Mouse (Mus musculus) midbrain, postnatal 0 days (tissue): ENCODE data around the gene Mylk. TPM values are rescaled to one million over a fixed set of nuclear protein-coding genes. Genes with fewer than 3 reads are reported as not detected.

Experiments used
- ATAC-seq: fragments of 200-750 bp; cut with Nextera tagmentation; 2 replicates; pipeline ENCODE4 v1.8.0; 2017; ENCODE audit warnings: moderate number of reproducible peaks, mild to moderate bottlenecking, moderate TSS enrichment, moderate library complexity; ENCODE audit not compliant: low FRiP score
- DNase-seq: peaks from one replicate; pipeline ENCODE4 v3.0.0-alpha.2; 2015; ENCODE audit warnings: low spot score
- H3K27ac ChIP-seq: fragments of 300-500 bp; sonication (generic); 2 replicates; pipeline ENCODE4 v1.5.1; 2014; ENCODE audit warnings: low read depth, mild to moderate bottlenecking, low read length, mixed read lengths
- H3K27me3 ChIP-seq: fragments of 300-500 bp; sonication (generic); 2 replicates; pipeline ENCODE4 v1.6.1; 2014; ENCODE audit warnings: low read length, control low read depth, mixed read lengths; ENCODE audit not compliant: insufficient read depth
- H3K36me3 ChIP-seq: fragments of 300-500 bp; sonication (generic); 2 replicates; pipeline ENCODE4 v1.6.1; 2014; ENCODE audit warnings: low read length, control low read depth, mixed read lengths; ENCODE audit not compliant: insufficient read depth
- H3K4me1 ChIP-seq: fragments of 300-500 bp; sonication (generic); 2 replicates; pipeline ENCODE4 v1.6.1; 2014; ENCODE audit warnings: mild to moderate bottlenecking, control low read depth, antibody characterized with exemption, low read length, mixed read lengths; ENCODE audit not compliant: insufficient read depth
- H3K4me2 ChIP-seq: fragments of 300-500 bp; sonication (generic); 2 replicates; pipeline ENCODE4 v1.6.1; 2014; ENCODE audit warnings: low read depth, mild to moderate bottlenecking, low read length, mixed read lengths; ENCODE audit not compliant: poor library complexity, severe bottlenecking
- H3K4me3 ChIP-seq: fragments of 300-500 bp; sonication (generic); 2 replicates; pipeline ENCODE4 v1.5.1; 2014; ENCODE audit warnings: low read depth, mild to moderate bottlenecking, low read length, moderate library complexity
- H3K9ac ChIP-seq: fragments of 300-500 bp; sonication (generic); replicated peaks from 2 replicates; pipeline ENCODE4 v1.6.1; 2014; ENCODE audit warnings: mild to moderate bottlenecking, low read length, moderate library complexity, mixed read lengths; ENCODE audit not compliant: poor library complexity, severe bottlenecking
- H3K9me3 ChIP-seq: fragments of 300-500 bp; sonication (generic); 2 replicates; pipeline ENCODE4 v1.6.1; 2016; ENCODE audit warnings: low read length, control low read depth
- CTCF ChIP-seq: IDR thresholded peaks from 2 replicates; pipeline ENCODE4 v1.5.1; 2016; ENCODE audit warnings: antibody characterized with exemption, mild to moderate bottlenecking
- WGBS: fragments of 180-500 bp; shearing (Covaris S2); extraction: QIAGEN DNeasy Blood & Tissue Kit; methylation state at CpG from one replicate; pipeline ENCODE4 v1.1.7; 2014; 5-methylcytosine and 5-hydroxymethylcytosine counted together
- polyA plus RNA-seq: library from polyadenylated mRNA; unstranded; fragments of >200 nt; fragmentation: Nextera tagmentation; extraction: Ambion mirVana; gene quantifications from 2 replicates; pipeline ENCODE4 v1.2.1, GENCODE M21; 2015
- total RNA-seq: library from RNA; depleted of rRNA; stranded (reverse); fragments of >200 nt; gene quantifications from 2 replicates; pipeline ENCODE4 v1.2.3, GENCODE M21; 2014

Gene Mylk
- total and polyA plus RNA-seq, 2 experiments from 2014 or later: 3.4 to 5.6 TPM

GRCm38 (mm10) chr16:34813570-34813969, 68.6 kb downstream of the Mylk start:
- Histone ChIP-seq H3K27me3 (no peaks in the 10 kb centered on the region), H3K27ac (no peak overlapping the region), H3K4me1 (no peaks in the 10 kb centered on the region), H3K4me2 (no peak overlapping the region), H3K36me3 (no peaks in the 10 kb centered on the region), H3K4me3 (no peak overlapping the region), H3K9me3 (no peaks in the 10 kb centered on the region), H3K9ac (no peak overlapping the region)
- 74% methylated on average over 3 of the region's 3 CpGs for WGBS
- TF ChIP-seq CTCF: no peak
- DNase-seq (no peak), ATAC-seq (no peak)

GRCm38 (mm10) chr16:34814612-34815011, 69.6 kb downstream of the Mylk start:
- H3K9ac ChIP-seq: no peak overlapping the region
- no peak for DNase-seq
- no peak for TF ChIP-seq CTCF
- no peak overlapping the region for H3K27ac ChIP-seq
- no peak overlapping the region for H3K4me3 ChIP-seq
- no peaks in the 10 kb centered on the region for H3K27me3 ChIP-seq
- ATAC-seq: no peak
- H3K9me3 ChIP-seq: no peaks in the 10 kb centered on the region
- WGBS: 78% methylated on average over 7 of the region's 7 CpGs
- H3K4me1 ChIP-seq: no peaks in the 10 kb centered on the region
- no peaks in the 10 kb centered on the region for H3K36me3 ChIP-seq
- no peak overlapping the region for H3K4me2 ChIP-seq

GRCm38 (mm10) chr16:34816548-34816947, 71.5 kb downstream of the Mylk start:
- Histone ChIP-seq H3K36me3 (no peaks in the 10 kb centered on the region), H3K27me3 (no peaks in the 10 kb centered on the region), H3K4me3 (no peak overlapping the region), H3K9me3 (no peaks in the 10 kb centered on the region), H3K9ac (no peak overlapping the region), H3K4me1 (no peaks in the 10 kb centered on the region), H3K4me2 (no peak overlapping the region), H3K27ac (no peak overlapping the region)
- ATAC-seq: no peak
- 88% methylated on average over 7 of the region's 7 CpGs for WGBS
- no peak for TF ChIP-seq CTCF
- DNase-seq: no peak

GRCm38 (mm10) chr16:34825111-34825744, 80.2 kb downstream of the Mylk start:
- no peaks in the 10 kb centered on the region for H3K4me1 ChIP-seq
- H3K36me3 ChIP-seq: no peaks in the 10 kb centered on the region
- no peak overlapping the region for H3K4me3 ChIP-seq
- H3K4me2 ChIP-seq: no peak overlapping the region
- H3K9me3 ChIP-seq: no peaks in the 10 kb centered on the region
- no peak for DNase-seq
- no peak overlapping the region for H3K9ac ChIP-seq
- H3K27me3 ChIP-seq: no peaks in the 10 kb centered on the region
- H3K27ac ChIP-seq: no peak overlapping the region
- 86% methylated on average over 7 of the region's 7 CpGs for WGBS
- no peak for ATAC-seq
- no peak for TF ChIP-seq CTCF

- TF ChIP-seq CTCF: no peak
- H3K9ac ChIP-seq: no peak overlapping the region
- H3K4me2 ChIP-seq: no peak overlapping the region
- no peaks in the 10 kb centered on the region for H3K27me3 ChIP-seq
- H3K27ac ChIP-seq: no peak overlapping the region
- H3K36me3 ChIP-seq: no peaks in the 10 kb centered on the region
- WGBS: 68% methylated on average over 1 of the region's 1 CpGs
- H3K4me3 ChIP-seq: no peak overlapping the region
- ATAC-seq (no peak), DNase-seq (no peak)
- no peaks in the 10 kb centered on the region for H3K4me1 ChIP-seq
- H3K9me3 ChIP-seq: no peaks in the 10 kb centered on the region
Observed at GRCm38 (mm10) chr16:34834477-34834876, 89.5 kb downstream of the Mylk start.

GRCm38 (mm10) chr16:34839004-34839703, 94.1 kb downstream of the Mylk start:
- WGBS: 63% methylated on average over 7 of the region's 7 CpGs

More at GRCm38 (mm10) chr16:34839004-34839703, 94.1 kb downstream of the Mylk start:
- H3K9ac ChIP-seq: no peak overlapping the region
- H3K4me3 ChIP-seq: no peak overlapping the region
- H3K4me1 ChIP-seq: no peaks in the 10 kb centered on the region
- TF ChIP-seq CTCF: no peak
- H3K4me2 ChIP-seq: no peak overlapping the region
- no peak overlapping the region for H3K27ac ChIP-seq
- no peak for DNase-seq
- ATAC-seq: no peak
- no peaks in the 10 kb centered on the region for H3K36me3 ChIP-seq
- no peaks in the 10 kb centered on the region for H3K27me3 ChIP-seq
- no peaks in the 10 kb centered on the region; the same call in 1 of the 2 replicates for H3K9me3 ChIP-seq
